Mouse (Mus musculus) cerebellum, adult 2 months (tissue): Measurements from ENCODE around the gene Herc6. TPM values are rescaled to one million over a fixed set of nuclear protein-coding genes. Genes with fewer than 3 reads are reported as not detected.

Source experiments
- DNase-seq, 2 experiments: peaks; one replicate each; pipeline ENCODE4 v3.0.0; 2021
- H3K27ac ChIP-seq: fragments of 200-500 bp; 2 replicates; pipeline ENCODE4 v1.5.1; 2012; ENCODE audit warnings: low read length, control low read depth, inconsistent platforms; ENCODE audit not compliant: insufficient read depth
- H3K27me3 ChIP-seq: fragments of 200-500 bp; 2 replicates; pipeline ENCODE4 v1.6.1; 2012; ENCODE audit warnings: inconsistent platforms, mild to moderate bottlenecking, low read length, moderate library complexity; ENCODE audit not compliant: control insufficient read depth, insufficient read depth
- H3K4me1 ChIP-seq: fragments of 200-500 bp; 2 replicates; pipeline ENCODE4 v1.6.1; 2011; ENCODE audit warnings: low read length; ENCODE audit not compliant: control insufficient read depth, insufficient read depth
- H3K4me3 ChIP-seq: fragments of 200-500 bp; replicated peaks from 2 replicates; pipeline ENCODE3; 2011; ENCODE audit warnings: mild to moderate bottlenecking, low read depth, low read length, control low read depth; ENCODE audit not compliant: insufficient read depth
- CTCF ChIP-seq: fragments of 200-500 bp; IDR thresholded peaks from 2 replicates; pipeline ENCODE4 v1.5.1; 2011; ENCODE audit warnings: low read depth, mild to moderate bottlenecking, control low read depth, low read length, moderate library complexity, borderline replicate concordance; ENCODE audit not compliant: insufficient read depth
- POLR2A ChIP-seq: fragments of 200-500 bp; IDR thresholded peaks from 2 replicates; pipeline ENCODE4 v1.6.1; 2011; ENCODE audit warnings: low read length, control low read depth, borderline replicate concordance; ENCODE audit not compliant: insufficient read depth
- WGBS: fragments of 180-500 bp; shearing (Covaris S2); methylation state at CpG from one replicate; pipeline ENCODE4 v1.1.7; 2018; 5-methylcytosine and 5-hydroxymethylcytosine counted together
- polyA plus RNA-seq: library from polyadenylated mRNA; depleted of rRNA; stranded (reverse); fragments of >200 nt; gene quantifications from 2 replicates; pipeline ENCODE4 v1.2.3, GENCODE M21; 2012

Gene Herc6
- polyA plus RNA-seq, 1 experiment, result 1.6 TPM

DNA sequence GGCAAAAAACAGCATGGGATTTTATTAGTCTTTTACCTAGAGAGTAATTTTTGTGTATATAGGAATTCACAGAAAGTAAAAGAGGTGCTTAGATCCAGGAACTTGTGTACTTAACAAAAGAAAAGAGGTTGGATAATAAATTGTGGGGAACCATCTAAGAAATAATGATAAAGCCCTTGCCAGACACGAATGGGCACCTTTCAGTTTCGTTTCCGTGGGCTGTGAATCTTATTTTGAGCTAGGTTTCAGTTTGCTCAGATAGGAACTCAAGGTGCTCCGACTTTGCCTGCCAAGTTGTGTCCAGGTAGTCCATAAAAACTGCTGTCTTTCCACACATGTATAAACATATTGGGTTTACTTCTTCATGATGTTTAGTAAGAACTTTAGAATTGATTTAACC is 1.6 kb downstream of the Herc6 start:
- Histone ChIP-seq H3K4me1 (no peaks in the 10 kb centered on the region), H3K27me3 (no peaks in the 10 kb centered on the region), H3K27ac (no peak overlapping the region), H3K4me3 (no peak overlapping the region)
- TF ChIP-seq POLR2A (no peak), CTCF (no peak)
- 85% methylated on average over 4 of the region's 4 CpGs for WGBS
- DNase-seq, result no peak

DNA sequence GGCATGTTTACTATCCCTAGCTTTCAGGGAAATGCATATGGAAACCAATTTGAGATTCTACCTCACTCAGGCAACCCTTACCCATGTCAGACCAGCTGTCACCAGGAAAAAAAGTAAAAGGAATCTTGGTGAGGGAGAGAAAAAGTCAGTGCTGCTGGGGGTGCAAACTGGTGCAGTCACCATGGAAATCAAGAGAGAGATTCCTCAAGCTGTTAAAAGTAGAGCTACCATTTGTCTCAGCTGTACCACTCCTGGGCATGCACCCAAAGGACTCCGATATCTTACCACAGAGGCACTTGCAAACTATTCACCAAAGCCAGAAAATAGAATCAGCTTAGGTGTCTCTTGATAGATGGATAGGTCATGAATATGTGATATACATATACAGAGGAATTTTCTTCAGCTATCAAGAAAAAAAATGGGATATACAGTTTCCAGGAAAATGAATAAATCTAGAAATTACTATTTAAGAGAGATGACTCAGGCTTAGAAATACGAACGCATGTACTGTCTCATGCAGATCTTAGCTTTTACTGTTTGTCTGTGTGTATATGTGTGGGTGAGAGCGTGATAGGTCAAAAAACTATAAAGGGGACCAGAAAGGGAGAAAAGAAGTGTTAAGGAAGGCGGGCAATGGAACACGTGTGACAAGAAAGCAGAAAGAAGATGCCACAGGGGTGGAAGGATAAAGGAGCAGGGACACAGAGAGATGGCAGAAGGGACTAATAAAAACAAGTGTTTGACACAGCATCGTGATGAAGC is 24.9 kb downstream of the Herc6 start:
- Histone ChIP-seq H3K4me1 (no peaks in the 10 kb centered on the region), H3K27ac (no peak overlapping the region), H3K4me3 (no peak overlapping the region), H3K27me3 (no peaks in the 10 kb centered on the region)
- DNase-seq, result no peak
- 85% methylated on average over 7 of the region's 7 CpGs for WGBS
- no peak for TF ChIP-seq POLR2A
- no peak for TF ChIP-seq CTCF

DNA sequence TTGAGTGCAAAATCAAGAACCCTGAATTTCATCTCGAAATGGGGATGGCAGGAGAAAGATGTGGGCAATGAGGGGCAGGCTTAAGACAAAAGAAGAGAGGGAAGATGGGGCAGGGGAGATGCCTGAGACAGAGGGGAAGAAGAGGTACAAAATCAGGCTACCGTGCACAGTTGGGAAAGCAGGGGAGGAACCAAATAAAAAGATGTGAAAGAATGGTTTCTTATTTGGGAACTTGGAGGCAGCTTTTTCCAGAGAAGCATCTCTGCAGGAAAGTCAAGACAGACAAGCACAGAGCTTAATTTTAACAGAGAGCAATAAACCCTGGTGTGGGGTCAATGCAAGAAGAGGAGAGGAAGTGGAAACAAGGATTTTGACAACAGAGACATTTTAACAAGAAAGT is 27.2 kb downstream of the Herc6 start:
- no peak for DNase-seq
- 79% methylated on average over 2 of the region's 2 CpGs for WGBS
- TF ChIP-seq CTCF, result no peak
- Histone ChIP-seq H3K4me3 (no peak overlapping the region), H3K27ac (no peak overlapping the region), H3K27me3 (no peaks in the 10 kb centered on the region), H3K4me1 (no peaks in the 10 kb centered on the region)

DNA sequence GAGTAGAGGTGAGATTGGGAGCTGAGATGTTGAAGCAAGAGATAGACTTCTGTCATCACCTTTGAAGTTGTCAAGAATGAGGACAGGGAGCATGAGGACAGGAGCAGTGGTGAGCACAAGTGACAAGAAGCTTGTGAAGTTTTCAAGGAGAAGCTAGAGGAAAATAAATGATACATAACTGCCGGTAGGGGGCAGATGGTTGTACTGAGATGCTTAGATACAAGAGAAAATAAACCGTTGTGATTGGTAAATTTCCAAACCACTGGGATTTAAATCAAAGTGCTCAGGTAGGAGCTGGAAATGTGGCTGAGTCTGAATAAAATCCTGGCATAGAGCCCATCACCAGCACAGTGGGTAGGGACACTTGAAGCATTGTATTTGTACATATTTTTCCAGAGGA is 28.8 kb downstream of the Herc6 start:
- Histone ChIP-seq H3K4me1 (no peaks in the 10 kb centered on the region), H3K27me3 (no peaks in the 10 kb centered on the region), H3K27ac (no peak overlapping the region), H3K4me3 (no peak overlapping the region)
- TF ChIP-seq POLR2A, result no peak
- no peak for TF ChIP-seq CTCF
- WGBS, result 16% methylated on average over 2 of the region's 2 CpGs
- peak in 1 of 2 experiments; percentile 9 for DNase-seq

DNA sequence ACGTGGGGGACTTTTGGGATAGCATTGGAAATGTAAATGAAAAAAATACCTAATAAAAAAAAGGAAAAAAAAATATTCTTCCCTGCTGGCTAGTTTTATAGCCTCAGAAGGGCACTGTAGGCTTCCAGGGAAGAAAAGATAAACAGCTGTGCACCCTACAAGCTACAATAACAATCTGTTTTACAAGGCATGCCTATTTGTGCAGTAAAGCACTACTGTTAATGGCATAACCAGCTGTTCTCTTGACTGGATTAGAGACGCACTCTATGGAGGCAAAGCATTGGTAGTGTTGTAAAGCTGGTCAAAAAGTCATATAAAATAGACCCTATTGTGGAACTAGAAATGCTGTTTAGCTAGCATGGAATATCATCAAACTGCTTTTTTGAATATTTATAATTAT is 35.0 kb downstream of the Herc6 start:
- no peak overlapping the region for H3K27ac ChIP-seq
- H3K27me3 ChIP-seq, result no peaks in the 10 kb centered on the region
- 83% methylated on average over 2 of the region's 2 CpGs for WGBS
- no peaks in the 10 kb centered on the region for H3K4me1 ChIP-seq
- no peak overlapping the region for H3K4me3 ChIP-seq
- TF ChIP-seq CTCF (no peak), POLR2A (no peak)
- DNase-seq, result no peak

DNA sequence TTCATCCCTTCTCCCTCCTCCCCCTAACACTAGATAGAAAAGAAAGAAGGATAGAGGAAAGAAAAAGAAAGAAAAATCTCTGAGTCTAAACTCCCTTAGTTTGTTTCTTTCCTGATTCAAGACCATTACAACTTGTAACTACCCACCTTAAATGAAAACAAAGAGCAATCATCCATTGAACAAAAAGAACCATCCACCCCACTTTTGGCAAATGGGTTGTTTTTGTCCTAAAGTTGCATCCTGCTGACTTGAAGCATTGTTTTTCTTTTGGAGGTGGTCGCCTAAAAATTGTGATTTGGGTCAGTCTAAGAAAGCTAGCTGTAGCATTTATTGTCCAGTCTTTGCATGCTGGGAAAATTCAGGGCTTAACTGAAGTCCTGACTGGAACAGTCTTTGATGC is 58.7 kb downstream of the Herc6 start:
- 31% methylated on average over 1 of the region's 1 CpGs for WGBS
- TF ChIP-seq CTCF (no peak), POLR2A (no peak)
- no peak for DNase-seq

DNA sequence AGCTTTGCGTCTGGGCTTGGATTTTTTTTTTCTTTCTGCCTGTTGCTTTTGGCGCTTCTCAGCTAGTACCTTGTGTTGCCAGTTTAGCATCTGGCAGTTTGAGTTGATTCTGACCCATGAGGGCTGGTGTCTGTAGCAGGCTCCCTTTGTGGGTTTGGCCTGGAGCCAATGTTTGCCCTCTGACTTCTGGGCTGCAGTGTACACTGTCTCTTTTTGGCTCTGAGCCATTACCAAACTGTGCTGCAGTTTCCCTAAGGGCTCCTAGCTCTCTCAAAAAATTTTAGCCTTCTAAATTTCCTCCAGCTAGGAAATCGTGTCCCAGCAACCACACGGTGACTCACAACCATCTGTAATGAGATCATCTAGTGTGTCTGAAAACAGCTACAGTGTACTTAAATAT is 61.0 kb downstream of the Herc6 start:
- H3K4me3 ChIP-seq, result no peak overlapping the region
- 7% methylated on average over 4 of the region's 4 CpGs for WGBS
- no peaks in the 10 kb centered on the region for H3K4me1 ChIP-seq

More for the DNA sequence above, 58.7 kb downstream of the Herc6 start:
- no peak overlapping the region for H3K4me3 ChIP-seq
- no peaks in the 10 kb centered on the region for H3K4me1 ChIP-seq
- H3K27ac ChIP-seq, result no peak overlapping the region
- H3K27me3 ChIP-seq, result no peaks in the 10 kb centered on the region

DNA sequence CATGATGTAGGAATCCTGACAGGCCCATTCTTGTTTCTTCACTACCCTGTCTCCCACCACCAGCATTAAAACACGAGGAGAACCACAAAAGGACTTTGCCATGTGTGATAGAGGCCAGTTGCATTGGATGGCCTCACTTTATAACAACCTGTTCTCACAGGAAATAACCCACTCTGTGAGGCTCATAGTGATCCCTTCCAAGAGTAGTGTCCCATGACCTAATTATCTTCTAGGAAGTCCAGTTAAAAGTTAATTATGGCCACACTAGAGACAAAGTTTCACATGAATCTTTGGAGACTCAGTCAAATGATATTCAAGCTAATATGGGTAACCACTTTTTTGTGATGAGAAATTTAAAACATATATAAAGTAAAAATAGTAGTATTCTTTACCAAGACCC is 66.5 kb downstream of the Herc6 start:
- TF ChIP-seq POLR2A, result no peak
- TF ChIP-seq CTCF, result no peak
- 59% methylated on average over 1 of the region's 1 CpGs for WGBS
- no peak overlapping the region for H3K4me3 ChIP-seq

More for the DNA sequence above, 61.0 kb downstream of the Herc6 start:
- no peaks in the 10 kb centered on the region for H3K27me3 ChIP-seq
- H3K27ac ChIP-seq, result no peak overlapping the region
- no peak for TF ChIP-seq POLR2A
- no peak for TF ChIP-seq CTCF
- DNase-seq, result peak; percentile 15 to 37

More for the DNA sequence above, 66.5 kb downstream of the Herc6 start:
- H3K27ac ChIP-seq, result no peak overlapping the region
- no peaks in the 10 kb centered on the region for H3K27me3 ChIP-seq
- DNase-seq, result no peak
- no peaks in the 10 kb centered on the region for H3K4me1 ChIP-seq
